Mouse (Mus musculus): ENCODE data around the gene Ubd. TPM values are rescaled to one million over a fixed set of nuclear protein-coding genes. Genes with fewer than 3 reads are reported as not detected.
"Not testable (repeated sequence)": the region's sequence is repeated elsewhere in the genome, so short reads cannot be mapped to it uniquely, and the experiment has no call there.

The Ubd gene
- polyA plus RNA-seq, 1 experiment from 2014 or later = not detected

DNA sequence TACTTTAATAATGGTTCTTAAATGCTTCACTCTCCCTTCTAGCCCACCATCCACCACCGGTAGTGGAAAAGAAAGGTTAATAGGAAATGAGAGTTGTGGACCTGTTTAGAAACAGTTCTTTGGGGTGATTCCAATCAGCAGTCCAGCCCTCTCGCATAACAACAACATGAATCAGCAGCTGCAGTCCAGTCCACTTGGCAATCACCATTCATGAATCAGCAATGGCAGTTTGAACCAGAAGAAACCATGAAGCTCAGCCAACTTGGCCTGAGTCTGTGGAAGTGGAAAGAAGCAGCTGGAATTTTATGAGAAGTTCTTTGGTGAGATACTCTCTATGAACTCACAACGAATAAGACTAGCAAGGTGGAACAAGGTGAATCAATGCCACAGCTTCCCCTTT is 24.8 kb downstream of the Ubd start:
- Histone ChIP-seq H3K4me2 (no peak overlapping the region), H3K4me3 (no peak overlapping the region), H3K9me3 (replicated peaks) (no peaks in the 10 kb centered on the region; the same call in 1 of the 2 replicates), H3K9ac (no peak overlapping the region), H3K36me3 (ENCODE audit: poor library complexity, severe bottlenecking) (no peaks in the 10 kb centered on the region), H3K27ac (no peak overlapping the region), H3K27me3 (no peaks in the 10 kb centered on the region), H3K4me1 (no peaks in the 10 kb centered on the region)
- ATAC-seq = no peak
- 86% methylated on average over 3 of the region's 3 CpGs for WGBS

DNA sequence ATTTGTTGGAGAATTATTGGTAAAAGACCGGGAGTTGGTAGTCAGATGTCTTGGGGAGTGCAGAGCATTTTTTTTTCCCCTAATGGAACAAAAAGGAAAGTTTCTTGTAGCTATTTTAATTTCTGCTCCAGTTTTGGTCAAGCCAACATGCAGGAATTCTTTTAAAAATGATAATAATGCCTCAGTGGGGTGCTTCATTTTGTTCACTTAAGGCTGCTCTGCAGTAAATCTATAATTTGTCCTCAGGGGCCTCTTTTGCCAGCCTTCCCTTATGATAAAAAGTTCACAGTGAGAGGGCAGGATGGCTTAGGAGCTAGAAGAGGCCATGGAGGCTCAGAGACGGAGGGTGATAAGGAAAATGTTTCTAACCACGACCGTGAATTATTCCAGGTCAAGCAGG is 26.2 kb downstream of the Ubd start, which contains the start of gene Olfr96:
TSS of gene Olfr96 (plus strand) at position 301 of the 400 bp plus-strand sequence.
- no peaks in the 10 kb centered on the region; the same call in 1 of the 2 replicates for H3K9me3 ChIP-seq (replicated peaks)
- no peaks in the 10 kb centered on the region for H3K27me3 ChIP-seq
- H3K4me1 ChIP-seq = no peaks in the 10 kb centered on the region
- no peak within 1 kb of the TSS for H3K27ac ChIP-seq
- no peak within 1 kb of the TSS for H3K4me2 ChIP-seq
- H3K9ac ChIP-seq = no peak within 1 kb of the TSS
- 54% methylated on average over 4 of the region's 4 CpGs for WGBS
- no peaks in the 10 kb centered on the region for H3K36me3 ChIP-seq (ENCODE audit: poor library complexity, severe bottlenecking)
- no peak for ATAC-seq
- H3K4me3 ChIP-seq = no peak within 1 kb of the TSS

- WGBS = 18% methylated on average over 1 of the region's 1 CpGs
- H3K9me3 ChIP-seq (replicated peaks) = no peaks in the 10 kb centered on the region
- H3K4me2 ChIP-seq = no peak overlapping the region
- H3K36me3 ChIP-seq (ENCODE audit: poor library complexity, severe bottlenecking) = no peaks in the 10 kb centered on the region
- H3K9ac ChIP-seq = no peak overlapping the region
- no peak overlapping the region for H3K4me3 ChIP-seq
- H3K4me1 ChIP-seq = no peaks in the 10 kb centered on the region
- no peak overlapping the region for H3K27ac ChIP-seq
- no peaks in the 10 kb centered on the region for H3K27me3 ChIP-seq
- ATAC-seq = no peak
Measured at GRCm38 (mm10) chr17:37221879-37222278, 28.2 kb downstream of the Ubd start.

DNA sequence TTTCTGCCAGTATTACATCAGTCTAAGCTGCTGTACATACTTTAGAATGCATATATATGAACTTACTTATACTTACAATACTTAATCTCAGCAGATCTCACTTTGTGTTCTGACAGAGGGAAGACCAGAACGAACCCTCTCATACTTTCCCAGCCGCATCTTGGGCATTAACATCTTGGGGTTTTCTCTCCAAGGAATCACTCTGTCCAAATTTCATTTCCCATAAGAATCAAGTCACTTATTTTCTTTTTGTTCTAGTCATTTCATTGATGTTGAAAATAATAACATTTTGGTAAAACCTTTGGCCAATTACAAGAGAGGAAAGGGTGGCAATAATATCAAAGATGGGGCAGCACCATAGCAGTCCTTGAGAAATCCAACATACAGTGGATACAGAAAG is 43.5 kb downstream of the Ubd start, which contains the start of gene Olfr97:
TSS of gene Olfr97 (minus strand) at position 101 of the 400 bp plus-strand sequence.
- H3K9me3 ChIP-seq (replicated peaks) = not testable (repeated sequence)

GRCm38 (mm10) chr17:37242198-37242597 is 48.5 kb downstream of the Ubd start:
- Histone ChIP-seq H3K9ac (no peak overlapping the region), H3K36me3 (ENCODE audit: poor library complexity, severe bottlenecking) (no peaks in the 10 kb centered on the region), H3K4me1 (no peaks in the 10 kb centered on the region), H3K4me3 (no peak overlapping the region), H3K27ac (no peak overlapping the region), H3K4me2 (no peak overlapping the region), H3K27me3 (no peaks in the 10 kb centered on the region), H3K9me3 (replicated peaks) (0 out of 2 replicates have a peak, but pooled peaks cover 4% of the 10 kb centered on the region)
- no peak for ATAC-seq
- WGBS = 62% methylated on average over 3 of the region's 3 CpGs

More for the DNA sequence above, 43.5 kb downstream of the Ubd start, which contains the start of gene Olfr97:
- H3K27ac ChIP-seq; H3K4me1 ChIP-seq; H3K4me2 ChIP-seq; H3K36me3 ChIP-seq (ENCODE audit: poor library complexity, severe bottlenecking); H3K27me3 ChIP-seq; ATAC-seq; H3K4me3 ChIP-seq; H3K9ac ChIP-seq: not testable (repeated sequence)
- WGBS = 91% methylated on average over 2 of the region's 2 CpGs

Other genes starting within 250 kb of the Ubd start
- gene Ppp1r11, start 242.2 kb upstream of the Ubd start, polyA plus RNA-seq (2015; fragmentation: Nextera tagmentation; extraction: Ambion mirVana) = 161 and 162 TPM in 2 replicates
- gene Znrd1, start 235.3 kb upstream of the Ubd start, polyA plus RNA-seq (2015; fragmentation: Nextera tagmentation; extraction: Ambion mirVana) = 92.3 and 95.3 TPM in 2 replicates
- gene Znrd1as, start 235.3 kb upstream of the Ubd start, polyA plus RNA-seq (2015; fragmentation: Nextera tagmentation; extraction: Ambion mirVana) = 6.0 and 6.9 TPM in 2 replicates
- 0.48 TPM in 1 of 2 replicates, not detected in the other for gene 2410137M14Rik, start 212.7 kb upstream of the Ubd start, polyA plus RNA-seq (2015; fragmentation: Nextera tagmentation; extraction: Ambion mirVana)
- gene H2-M5, start 204.4 kb upstream of the Ubd start, polyA plus RNA-seq (2015; fragmentation: Nextera tagmentation; extraction: Ambion mirVana) = 1.6 and 1.7 TPM in 2 replicates
- 215 and 228 TPM in 2 replicates for gene Zfp57, start 192.7 kb upstream of the Ubd start, polyA plus RNA-seq (2015; fragmentation: Nextera tagmentation; extraction: Ambion mirVana)
- gene Mog, start 170.5 kb upstream of the Ubd start, polyA plus RNA-seq (2015; fragmentation: Nextera tagmentation; extraction: Ambion mirVana) = 1.1 and 1.5 TPM in 2 replicates
- gene Gabbr1, start 147.9 kb upstream of the Ubd start, polyA plus RNA-seq (2015; fragmentation: Nextera tagmentation; extraction: Ambion mirVana) = 30.1 and 35.2 TPM in 2 replicates
- 0.09 and 0.10 TPM in 2 replicates for gene Olfr90, start 105.4 kb upstream of the Ubd start, polyA plus RNA-seq (2015; fragmentation: Nextera tagmentation; extraction: Ambion mirVana)
- not detected in 2 replicates for gene Olfr91, start 95.6 kb upstream of the Ubd start, polyA plus RNA-seq (2015; fragmentation: Nextera tagmentation; extraction: Ambion mirVana)
- not detected in 2 replicates for gene Olfr92, start 73.8 kb upstream of the Ubd start, polyA plus RNA-seq (2015; fragmentation: Nextera tagmentation; extraction: Ambion mirVana)
- gene Olfr93, start 32.4 kb upstream of the Ubd start, polyA plus RNA-seq (2015; fragmentation: Nextera tagmentation; extraction: Ambion mirVana) = not detected in 2 replicates
- not detected in 2 replicates for gene Olfr94, start 7.1 kb downstream of the Ubd start, polyA plus RNA-seq (2015; fragmentation: Nextera tagmentation; extraction: Ambion mirVana)
- not detected in 2 replicates for gene Olfr95, start 19.2 kb downstream of the Ubd start, polyA plus RNA-seq (2015; fragmentation: Nextera tagmentation; extraction: Ambion mirVana)
- not detected in 2 replicates for gene Olfr96, start 26.3 kb downstream of the Ubd start, polyA plus RNA-seq (2015; fragmentation: Nextera tagmentation; extraction: Ambion mirVana)
- gene Olfr97, start 43.4 kb downstream of the Ubd start, polyA plus RNA-seq (2015; fragmentation: Nextera tagmentation; extraction: Ambion mirVana) = not detected in 2 replicates
- gene Olfr98, start 69.9 kb downstream of the Ubd start, polyA plus RNA-seq (2015; fragmentation: Nextera tagmentation; extraction: Ambion mirVana) = not detected in 2 replicates
- gene H2-M3, start 76.3 kb downstream of the Ubd start, polyA plus RNA-seq (2015; fragmentation: Nextera tagmentation; extraction: Ambion mirVana) = 0.61 and 1.6 TPM in 2 replicates
- gene Olfr99, start 89.6 kb downstream of the Ubd start, polyA plus RNA-seq (2015; fragmentation: Nextera tagmentation; extraction: Ambion mirVana) = not detected in 2 replicates
- gene Olfr101, start 110.4 kb downstream of the Ubd start, polyA plus RNA-seq (2015; fragmentation: Nextera tagmentation; extraction: Ambion mirVana) = not detected in 2 replicates
- gene Olfr102, start 123.2 kb downstream of the Ubd start, polyA plus RNA-seq (2015; fragmentation: Nextera tagmentation; extraction: Ambion mirVana) = not detected in 2 replicates
- not detected in 2 replicates for gene Olfr103, start 145.8 kb downstream of the Ubd start, polyA plus RNA-seq (2015; fragmentation: Nextera tagmentation; extraction: Ambion mirVana)
- gene Olfr104-ps, start 165.7 kb downstream of the Ubd start, polyA plus RNA-seq (2015; fragmentation: Nextera tagmentation; extraction: Ambion mirVana) = not detected in 2 replicates
- not detected in 2 replicates for gene Olfr105-ps, start 185.1 kb downstream of the Ubd start, polyA plus RNA-seq (2015; fragmentation: Nextera tagmentation; extraction: Ambion mirVana)
- not detected in 2 replicates for gene Olfr106-ps, start 196.5 kb downstream of the Ubd start, polyA plus RNA-seq (2015; fragmentation: Nextera tagmentation; extraction: Ambion mirVana)
- not detected in 2 replicates for gene Olfr107, start 205.3 kb downstream of the Ubd start, polyA plus RNA-seq (2015; fragmentation: Nextera tagmentation; extraction: Ambion mirVana)

Data from forebrain, embryonic 13.5 days (tissue).